Mouse (Mus musculus): Measurements from ENCODE around the gene Cntn3. TPM values are rescaled to one million over a fixed set of nuclear protein-coding genes. Genes with fewer than 3 reads are reported as not detected.

Gene Cntn3
- total and polyA plus RNA-seq, 3 experiments = not detected

GRCm38 (mm10) chr6:102535599-102535998 lies 37.3 kb downstream of the Cntn3 start:
- Histone ChIP-seq H3K79me2 (replicated peaks; ENCODE audit: control insufficient read depth, extremely low read depth, insufficient read depth, poor library complexity, severe bottlenecking) (no peaks in the 10 kb centered on the region), H3K36me3 (replicated peaks in 1 of 2; ENCODE audit: control insufficient read depth in 1 of 2, insufficient read depth in 1 of 2, low read length in 1 of 2) (no peaks in the 10 kb centered on the region), H3K9ac (ENCODE audit: insufficient read depth, low read depth) (no peak overlapping the region), H3K27ac (ENCODE audit: insufficient read depth, low read depth) (no peak overlapping the region), H3K9me3 (replicated peaks; ENCODE audit: low read length) (peaks cover 26% of the 10 kb centered on the region), H3K4me3 (replicated peaks in 1 of 3; ENCODE audit: low read depth in 2 of 3, low read length in 2 of 3, poor library complexity in 1 of 3) (no peak overlapping the region), H3K4me1 (ENCODE audit: control insufficient read depth in 1 of 2, insufficient read depth in 2 of 2) (no peaks in the 10 kb centered on the region), H3K4me2 (ENCODE audit: insufficient read depth, low read depth, poor library complexity, severe bottlenecking) (no peak overlapping the region), H3K27me3 (replicated peaks) (no peaks in the 10 kb centered on the region)
- in situ Hi-C loops (cut with MboI; ENCODE audit: low pct_ligation_motif_present, low pct_unique_long_range_greater_than_20kb, low sequenced_read_pairs) (no loop called here), dilution Hi-C loops (cut with MboI; ENCODE audit: extremely low pct_ligation_motif_present, extremely low pct_unique_long_range_greater_than_20kb, low sequenced_read_pairs) (no loop called here)
- no peak for DNase-seq (ENCODE audit: extremely low read depth)
- TF ChIP-seq ZKSCAN1 (IDR thresholded peaks at IDR 0.05; ENCODE audit: borderline replicate concordance, low read depth, low read length) (no peak), ZNF384 (IDR thresholded peaks at IDR 0.05; ENCODE audit: low read depth, low read length) (no peak), KAT2A (IDR thresholded peaks at IDR 0.05; ENCODE audit: insufficient replicate concordance, low read length) (no peak), MAX (IDR thresholded peaks at IDR 0.05; ENCODE audit: low read length) (no peak), USF1 (IDR thresholded peaks at IDR 0.05; ENCODE audit: low read depth, low read length) (no peak), MYC (IDR thresholded peaks at IDR 0.05; ENCODE audit: low read depth, low read length) (no peak)

GRCm38 (mm10) chr6:102523037-102523436 lies 49.9 kb downstream of the Cntn3 start:
- DNase-seq (ENCODE audit: extremely low read depth) = no peak
- in situ Hi-C loops (cut with MboI; ENCODE audit: low pct_ligation_motif_present, low pct_unique_long_range_greater_than_20kb, low sequenced_read_pairs) = no loop called here
- Histone ChIP-seq H3K79me2 (replicated peaks; ENCODE audit: control insufficient read depth, extremely low read depth, insufficient read depth, poor library complexity, severe bottlenecking) (no peaks in the 10 kb centered on the region), H3K9me3 (replicated peaks; ENCODE audit: low read length) (peaks cover 24% of the 10 kb centered on the region), H3K27ac (ENCODE audit: insufficient read depth, low read depth) (no peak overlapping the region), H3K27me3 (replicated peaks) (no peaks in the 10 kb centered on the region), H3K4me2 (ENCODE audit: insufficient read depth, low read depth, poor library complexity, severe bottlenecking) (no peak overlapping the region), H3K4me3 (replicated peaks in 1 of 3; ENCODE audit: low read depth in 2 of 3, low read length in 2 of 3, poor library complexity in 1 of 3) (no peak overlapping the region), H3K4me1 (ENCODE audit: control insufficient read depth in 1 of 2, insufficient read depth in 2 of 2) (no peaks in the 10 kb centered on the region), H3K36me3 (replicated peaks in 1 of 2; ENCODE audit: control insufficient read depth in 1 of 2, insufficient read depth in 1 of 2, low read length in 1 of 2) (no peaks in the 10 kb centered on the region), H3K9ac (ENCODE audit: insufficient read depth, low read depth) (no peak overlapping the region)
- TF ChIP-seq PAX5 (IDR thresholded peaks at IDR 0.05; ENCODE audit: low read length) (no peak), BHLHE40 (IDR thresholded peaks at IDR 0.05; ENCODE audit: low read depth, low read length) (no peak), USF1 (IDR thresholded peaks at IDR 0.05; ENCODE audit: low read depth, low read length) (no peak), RCOR1 (conservative IDR thresholded peaks at IDR 0.05; ENCODE audit: low read depth, low read length) (no peak), TBP (conservative IDR thresholded peaks at IDR 0.05; ENCODE audit: low read depth, low read length) (no peak), MAX (IDR thresholded peaks at IDR 0.05; ENCODE audit: low read length) (no peak), KAT2A (IDR thresholded peaks at IDR 0.05; ENCODE audit: insufficient replicate concordance, low read length) (no peak), MXI1 (IDR thresholded peaks at IDR 0.05; ENCODE audit: low read depth, low read length) (no peak), ELF1 (IDR thresholded peaks at IDR 0.05; ENCODE audit: low read depth, low read length) (no peak), USF2 (conservative IDR thresholded peaks at IDR 0.05; ENCODE audit: low read depth, low read length) (no peak), ZMIZ1 (IDR thresholded peaks at IDR 0.05; ENCODE audit: low read depth, low read length) (no peak)
- dilution Hi-C loops (cut with MboI; ENCODE audit: extremely low pct_ligation_motif_present, extremely low pct_unique_long_range_greater_than_20kb, low sequenced_read_pairs) = no loop called here

GRCm38 (mm10) chr6:102520977-102521376 lies 51.9 kb downstream of the Cntn3 start:
- in situ Hi-C loops (cut with MboI; ENCODE audit: low pct_ligation_motif_present, low pct_unique_long_range_greater_than_20kb, low sequenced_read_pairs) = no loop called here
- dilution Hi-C loops (cut with MboI; ENCODE audit: extremely low pct_ligation_motif_present, extremely low pct_unique_long_range_greater_than_20kb, low sequenced_read_pairs) = no loop called here
- no peaks in the 10 kb centered on the region for H3K27me3 ChIP-seq (replicated peaks)
- TF ChIP-seq JUN (IDR thresholded peaks at IDR 0.05; ENCODE audit: insufficient read depth, low read depth, low read length) = no peak
- TF ChIP-seq RAD21 (IDR thresholded peaks at IDR 0.05; ENCODE audit: low read depth, low read length) = no peak
- no peak for TF ChIP-seq ZC3H11A (IDR thresholded peaks at IDR 0.05; ENCODE audit: low read depth, low read length)
- TF ChIP-seq ZMIZ1 (IDR thresholded peaks at IDR 0.05; ENCODE audit: low read depth, low read length) = no peak
- no peak for TF ChIP-seq ELF1 (IDR thresholded peaks at IDR 0.05; ENCODE audit: low read depth, low read length)
- TF ChIP-seq EP300 (IDR thresholded peaks at IDR 0.05; ENCODE audit: low read length) = no peak
- no peak for TF ChIP-seq SMC3 (IDR thresholded peaks at IDR 0.05; ENCODE audit: low read depth, low read length)
- no peak for TF ChIP-seq ZNF384 (IDR thresholded peaks at IDR 0.05; ENCODE audit: low read depth, low read length)
- no peak for TF ChIP-seq GABPA (IDR thresholded peaks at IDR 0.05; ENCODE audit: insufficient replicate concordance, low read depth, low read length)
- TF ChIP-seq E2F4 (IDR thresholded peaks at IDR 0.05; ENCODE audit: insufficient replicate concordance, low read depth, low read length) = no peak
- no peak for TF ChIP-seq PAX5 (IDR thresholded peaks at IDR 0.05; ENCODE audit: low read length)
- no peak for TF ChIP-seq SIN3A (IDR thresholded peaks at IDR 0.05; ENCODE audit: low read length)
- no peak for TF ChIP-seq MAFK (IDR thresholded peaks at IDR 0.05; ENCODE audit: insufficient replicate concordance, low read length)
- TF ChIP-seq ETS1 (conservative IDR thresholded peaks at IDR 0.05; ENCODE audit: low read depth, low read length) = no peak
- TF ChIP-seq NRF1 (IDR thresholded peaks at IDR 0.05; ENCODE audit: low read depth, low read length) = no peak
- TF ChIP-seq UBTF (IDR thresholded peaks at IDR 0.05; ENCODE audit: low read depth, low read length) = no peak

More at GRCm38 (mm10) chr6:102520977-102521376, 51.9 kb downstream of the Cntn3 start:
- Histone ChIP-seq H3K9me3 (replicated peaks; ENCODE audit: low read length) (peaks cover 30% of the 10 kb centered on the region), H3K4me3 (replicated peaks in 1 of 3; ENCODE audit: low read depth in 2 of 3, low read length in 2 of 3, poor library complexity in 1 of 3) (no peak overlapping the region), H3K79me2 (replicated peaks; ENCODE audit: control insufficient read depth, extremely low read depth, insufficient read depth, poor library complexity, severe bottlenecking) (no peaks in the 10 kb centered on the region), H3K4me2 (ENCODE audit: insufficient read depth, low read depth, poor library complexity, severe bottlenecking) (no peak overlapping the region), H3K27ac (ENCODE audit: insufficient read depth, low read depth) (no peak overlapping the region), H3K9ac (ENCODE audit: insufficient read depth, low read depth) (no peak overlapping the region), H3K4me1 (ENCODE audit: control insufficient read depth in 1 of 2, insufficient read depth in 2 of 2) (no peaks in the 10 kb centered on the region), H3K36me3 (replicated peaks in 1 of 2; ENCODE audit: control insufficient read depth in 1 of 2, insufficient read depth in 1 of 2, low read length in 1 of 2) (no peaks in the 10 kb centered on the region)
- DNase-seq (ENCODE audit: extremely low read depth) = no peak

All from CH12.LX (cell line).